Mouse (Mus musculus) forebrain, postnatal 0 days (tissue): ENCODE data around the gene Srrm4. TPM values are rescaled to one million over a fixed set of nuclear protein-coding genes. Genes with fewer than 3 reads are reported as not detected.
A peak's percentile ranks its signal among the peaks of the same experiment; 100 is the strongest.

ENCODE experiments used
- ATAC-seq: fragments of 200-750 bp; cut with Nextera tagmentation; 2 replicates; pipeline ENCODE4 v1.8.0; 2017; ENCODE audit warnings: mild to moderate bottlenecking, moderate library complexity
- DNase-seq: peaks from one replicate; pipeline ENCODE4 v3.0.0-alpha.2; 2015
- H3K27ac ChIP-seq: fragments of 300-500 bp; sonication (generic); 2 replicates; pipeline ENCODE4 v1.5.1; 2014; ENCODE audit warnings: low read depth, mild to moderate bottlenecking, antibody characterized with exemption, low read length, moderate library complexity, mixed read lengths
- H3K27me3 ChIP-seq: fragments of 300-500 bp; sonication (generic); 2 replicates; pipeline ENCODE4 v1.6.1; 2014; ENCODE audit warnings: mild to moderate bottlenecking, low read length, mixed read lengths; ENCODE audit not compliant: insufficient read depth
- H3K36me3 ChIP-seq: fragments of 300-500 bp; sonication (generic); 2 replicates; pipeline ENCODE4 v1.6.1; 2014; ENCODE audit warnings: mild to moderate bottlenecking, moderate library complexity; ENCODE audit not compliant: insufficient read depth
- H3K4me1 ChIP-seq: fragments of 300-500 bp; sonication (generic); 2 replicates; pipeline ENCODE4 v1.6.1; 2014; ENCODE audit warnings: antibody characterized with exemption; ENCODE audit not compliant: insufficient read depth
- H3K4me2 ChIP-seq: fragments of 300-500 bp; sonication (generic); 2 replicates; pipeline ENCODE4 v1.6.1; 2014; ENCODE audit warnings: low read depth, mild to moderate bottlenecking, moderate library complexity
- H3K4me3 ChIP-seq: fragments of 300-500 bp; sonication (generic); 2 replicates; pipeline ENCODE4 v1.5.1; 2014; ENCODE audit warnings: low read depth, low read length, mixed read lengths
- H3K9ac ChIP-seq: fragments of 300-500 bp; sonication (generic); 2 replicates; pipeline ENCODE4 v1.6.1; 2014; ENCODE audit warnings: mild to moderate bottlenecking
- H3K9me3 ChIP-seq: fragments of 300-500 bp; sonication (generic); 2 replicates; pipeline ENCODE4 v1.6.1; 2016; ENCODE audit warnings: low read length
- CTCF ChIP-seq: sonication (generic); IDR thresholded peaks from 2 replicates; pipeline ENCODE4 v1.5.1; 2016; ENCODE audit warnings: antibody characterized with exemption, control low read depth, low read depth
- WGBS: fragments of 180-500 bp; shearing (Covaris S2); extraction: QIAGEN DNeasy Blood & Tissue Kit; methylation state at CpG from one replicate; pipeline ENCODE4 v1.1.7; 2014; 5-methylcytosine and 5-hydroxymethylcytosine counted together
- polyA plus RNA-seq: library from polyadenylated mRNA; unstranded; fragments of >200 nt; fragmentation: Nextera tagmentation; extraction: Ambion mirVana; gene quantifications from 2 replicates; pipeline ENCODE4 v1.2.1, GENCODE M21; 2015
- total RNA-seq: library from RNA; depleted of rRNA; stranded (reverse); fragments of >200 nt; gene quantifications from 2 replicates; pipeline ENCODE4 v1.2.3, GENCODE M21; 2014

The Srrm4 gene
- total and polyA plus RNA-seq, 2 experiments from 2014 or later: 12.7 to 16.4 TPM

DNA sequence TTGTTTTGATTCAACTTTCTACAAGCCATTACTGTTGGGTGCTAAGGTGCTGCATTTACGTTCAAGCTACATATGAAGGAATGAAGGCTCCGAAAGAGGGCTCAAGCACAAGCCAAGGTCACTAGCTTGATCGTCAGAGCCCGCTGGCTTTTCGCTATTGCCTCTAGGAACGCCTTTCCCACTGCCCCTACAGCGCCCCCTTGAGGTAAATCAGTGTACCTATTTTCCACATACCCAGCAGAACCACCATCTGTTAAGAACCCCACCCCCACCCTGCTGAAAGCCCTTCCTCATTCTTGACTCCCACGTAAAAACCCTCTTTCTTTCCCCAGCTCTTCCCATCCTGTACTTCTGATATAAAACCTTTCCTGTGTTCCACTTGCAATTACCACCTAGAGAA, 35.0 kb downstream of the Srrm4 start:
- H3K36me3 ChIP-seq: no peaks in the 10 kb centered on the region
- 41% methylated on average over 8 of the region's 8 CpGs for WGBS
- H3K27ac ChIP-seq: no peak overlapping the region
- no peaks in the 10 kb centered on the region for H3K27me3 ChIP-seq
- no peak for ATAC-seq
- peak; percentile 42 for TF ChIP-seq CTCF
- H3K4me1 ChIP-seq: peaks cover 10% of the 10 kb centered on the region
- no peak overlapping the region for H3K9ac ChIP-seq
- no peak for DNase-seq
- H3K9me3 ChIP-seq: no peaks in the 10 kb centered on the region
- no peak overlapping the region for H3K4me3 ChIP-seq
- H3K4me2 ChIP-seq: no peak overlapping the region

DNA sequence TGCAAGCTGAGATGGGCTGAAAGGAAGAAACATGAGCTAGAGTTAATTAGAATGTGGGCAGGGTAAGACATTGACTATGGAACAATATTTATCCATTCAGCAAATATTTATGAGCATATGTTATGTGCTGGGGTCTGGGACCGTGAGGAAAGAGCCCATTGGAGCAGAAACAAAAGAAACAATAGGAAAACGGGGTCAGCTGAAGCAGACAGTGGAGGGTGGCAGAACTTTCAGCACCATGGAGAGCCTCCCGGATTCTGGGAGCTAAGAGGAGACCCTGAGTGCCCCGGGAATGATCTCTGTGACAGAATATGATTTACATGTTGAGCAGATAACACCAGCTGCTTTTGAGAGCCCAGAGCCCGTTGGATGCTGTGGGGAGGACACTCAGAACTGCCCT, 37.7 kb downstream of the Srrm4 start:
- peak overlapping the region; percentile 29; the same call in 1 of the 2 replicates for H3K27ac ChIP-seq
- TF ChIP-seq CTCF: no peak
- 2% methylated on average over 5 of the region's 5 CpGs for WGBS
- no peak overlapping the region for H3K4me2 ChIP-seq
- ATAC-seq (peak; percentile 34; the same call in 1 of the 2 replicates), DNase-seq (no peak)
- H3K9ac ChIP-seq: no peak overlapping the region
- peaks cover 10% of the 10 kb centered on the region for H3K4me1 ChIP-seq
- no peak overlapping the region for H3K4me3 ChIP-seq
- no peaks in the 10 kb centered on the region for H3K9me3 ChIP-seq
- 0 out of 2 replicates have a peak, but pooled peaks cover 2% of the 10 kb centered on the region for H3K36me3 ChIP-seq
- no peaks in the 10 kb centered on the region for H3K27me3 ChIP-seq

DNA sequence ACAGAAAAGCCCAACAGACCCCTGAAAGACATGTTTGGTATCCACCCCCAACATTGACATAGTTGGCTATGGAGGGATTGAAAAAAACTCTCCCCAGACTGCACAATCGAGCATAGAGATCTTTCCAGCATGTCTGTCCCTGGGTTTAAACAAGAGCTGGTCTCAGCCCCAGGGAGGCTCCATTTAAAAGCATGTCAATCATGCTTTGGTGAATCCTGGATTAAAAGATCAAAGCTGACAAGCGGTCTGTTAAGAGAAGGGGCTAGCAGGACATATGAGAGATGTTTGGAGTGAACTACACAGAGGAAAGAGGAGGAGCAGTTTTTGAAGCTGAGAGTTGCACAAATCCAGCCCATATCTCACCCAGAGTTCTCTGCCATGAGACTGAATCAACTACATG, 38.5 kb downstream of the Srrm4 start:
- peaks cover 10% of the 10 kb centered on the region for H3K4me1 ChIP-seq
- TF ChIP-seq CTCF: no peak
- WGBS: 7% methylated on average over 2 of the region's 2 CpGs
- no peaks in the 10 kb centered on the region for H3K27me3 ChIP-seq
- no peak overlapping the region for H3K9ac ChIP-seq
- ATAC-seq (0 out of 2 replicates have a peak, but pooled peaks have one; percentile 7), DNase-seq (no peak)
- H3K9me3 ChIP-seq: no peaks in the 10 kb centered on the region
- H3K4me2 ChIP-seq: no peak overlapping the region
- peak overlapping the region; percentile 54 for H3K27ac ChIP-seq
- 0 out of 2 replicates have a peak, but pooled peaks cover 2% of the 10 kb centered on the region for H3K36me3 ChIP-seq
- no peak overlapping the region for H3K4me3 ChIP-seq

DNA sequence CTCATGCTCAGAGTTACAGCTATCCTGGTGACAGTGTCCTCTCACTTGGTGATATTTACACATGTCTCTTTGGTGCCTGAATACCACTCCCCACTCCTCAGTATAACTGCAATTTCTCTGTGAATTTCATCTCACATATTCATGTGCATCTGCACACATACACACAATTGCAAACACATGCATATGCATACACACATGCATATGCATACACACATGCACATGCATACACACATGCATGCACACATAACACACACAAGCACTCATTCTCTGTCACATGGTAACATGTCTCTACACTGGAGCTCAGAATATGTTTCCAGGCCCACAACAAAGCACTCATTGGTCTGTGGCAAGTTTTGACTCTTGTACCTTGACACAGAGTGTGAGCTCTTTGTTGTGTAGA, 39.0 kb downstream of the Srrm4 start:
- DNase-seq (no peak), ATAC-seq (peak; percentile 78)
- Histone ChIP-seq H3K4me2 (no peak overlapping the region), H3K4me1 (peaks cover 10% of the 10 kb centered on the region), H3K4me3 (no peak overlapping the region), H3K9me3 (no peaks in the 10 kb centered on the region), H3K27ac (peak overlapping the region; percentile 40; the same call in 1 of the 2 replicates), H3K27me3 (no peaks in the 10 kb centered on the region), H3K36me3 (0 out of 2 replicates have a peak, but pooled peaks cover 2% of the 10 kb centered on the region), H3K9ac (no peak overlapping the region)
- no peak for TF ChIP-seq CTCF

DNA sequence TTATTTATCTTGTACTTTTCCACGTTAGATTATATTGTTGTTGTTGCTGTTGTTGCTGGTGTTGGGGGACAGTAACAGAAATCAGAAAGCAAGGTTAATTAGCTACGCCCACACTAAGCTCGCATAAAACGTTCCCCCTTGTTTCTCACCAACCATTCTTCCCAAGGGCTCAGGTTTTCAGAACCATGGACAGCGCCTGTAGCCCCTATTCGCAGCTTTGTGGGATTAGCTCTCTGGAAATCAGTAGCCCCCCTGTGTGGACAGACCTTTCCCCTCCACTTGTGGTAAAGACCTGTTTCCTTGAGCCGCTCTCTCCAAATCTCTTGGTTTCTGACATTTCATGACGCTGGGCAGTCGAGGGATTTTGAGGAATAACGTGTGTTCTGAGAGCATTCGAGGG, 45.9 kb downstream of the Srrm4 start:
- no peak for TF ChIP-seq CTCF
- ATAC-seq (no peak), DNase-seq (no peak)
- H3K9ac ChIP-seq: no peak overlapping the region
- no peaks in the 10 kb centered on the region for H3K36me3 ChIP-seq
- no peak overlapping the region for H3K4me3 ChIP-seq
- H3K4me1 ChIP-seq: no peaks in the 10 kb centered on the region; the same call in 1 of the 2 replicates
- H3K27me3 ChIP-seq: no peaks in the 10 kb centered on the region
- WGBS: 43% methylated on average over 11 of the region's 11 CpGs
- H3K27ac ChIP-seq: no peak overlapping the region
- H3K9me3 ChIP-seq: no peaks in the 10 kb centered on the region
- no peak overlapping the region for H3K4me2 ChIP-seq

DNA sequence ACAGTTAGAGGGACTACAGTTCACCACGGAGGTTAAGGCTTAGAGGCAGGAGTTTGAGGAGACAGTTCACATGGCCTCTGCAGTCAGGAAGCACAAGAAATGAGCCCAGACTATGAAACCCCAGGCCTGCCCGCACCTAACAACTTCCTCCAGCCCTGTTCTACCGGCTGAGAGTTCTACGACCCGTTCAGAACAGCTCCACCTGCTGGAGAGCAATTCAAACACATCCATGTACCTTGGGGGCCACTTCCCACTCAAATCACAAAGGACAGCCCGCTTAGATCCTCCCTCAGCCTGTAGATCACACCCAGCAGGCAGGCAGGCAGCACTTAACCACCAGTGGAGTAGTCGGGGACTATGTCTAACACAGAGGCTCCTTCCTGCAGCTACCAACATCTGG, 49.3 kb downstream of the Srrm4 start:
- WGBS: 73% methylated on average over 7 of the region's 7 CpGs
- Histone ChIP-seq H3K9me3 (no peaks in the 10 kb centered on the region), H3K27me3 (no peaks in the 10 kb centered on the region), H3K36me3 (no peaks in the 10 kb centered on the region), H3K4me2 (no peak overlapping the region), H3K27ac (no peak overlapping the region), H3K9ac (no peak overlapping the region), H3K4me1 (peaks cover 3% of the 10 kb centered on the region; the same call in 1 of the 2 replicates), H3K4me3 (no peak overlapping the region)
- TF ChIP-seq CTCF: peak; percentile 42
- no peak for DNase-seq
- ATAC-seq: no peak

DNA sequence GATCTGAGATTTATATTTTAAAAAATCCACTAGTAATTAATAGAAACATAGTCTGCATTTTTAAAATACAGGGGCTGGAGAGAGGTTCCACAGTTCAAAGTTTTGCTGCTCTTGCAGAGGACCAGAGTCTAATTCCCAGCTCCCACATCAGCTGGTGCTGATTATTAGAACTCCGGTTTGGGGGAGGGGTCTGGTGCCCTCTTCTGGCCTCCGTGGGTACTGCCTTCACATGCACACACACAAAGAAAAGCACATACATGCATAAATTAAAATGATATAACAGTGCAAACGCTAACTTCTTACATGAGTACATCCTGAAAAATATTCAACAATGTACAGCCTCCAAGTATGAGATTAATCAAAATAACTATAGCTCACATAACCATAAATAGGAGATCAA, 50.5 kb downstream of the Srrm4 start:
- Histone ChIP-seq H3K4me3 (no peak overlapping the region), H3K4me2 (no peak overlapping the region), H3K27me3 (no peaks in the 10 kb centered on the region), H3K9me3 (no peaks in the 10 kb centered on the region), H3K36me3 (no peaks in the 10 kb centered on the region), H3K9ac (no peak overlapping the region), H3K4me1 (peaks cover 3% of the 10 kb centered on the region; the same call in 1 of the 2 replicates), H3K27ac (no peak overlapping the region)
- ATAC-seq: no peak
- no peak for DNase-seq
- TF ChIP-seq CTCF: peak; percentile 52
- 80% methylated on average over 3 of the region's 3 CpGs for WGBS
